Mouse (Mus musculus) urinary bladder, postnatal 0 days (tissue): Measurements from ENCODE around the gene Mrpl4. TPM values are rescaled to one million over a fixed set of nuclear protein-coding genes. Genes with fewer than 3 reads are reported as not detected.

Experiments
- microRNA counts: library from miRNA; unstranded; fragments of <30 nt; microRNA quantifications from one replicate; lab custom pipeline; 2016
- microRNA-seq: library from miRNA; unstranded; fragments of <30 nt; microRNA quantifications from one replicate; pipeline ENCODE4, GENCODE M21; 2016
- polyA plus RNA-seq: library from polyadenylated mRNA; unstranded; fragments of >200 nt; fragmentation: Nextera tagmentation; extraction: Ambion mirVana; gene quantifications from 2 replicates; pipeline ENCODE4 v1.2.1, GENCODE M21; 2015

The Mrpl4 gene
- 98.2 and 105 TPM in 2 replicates for polyA plus RNA-seq

GRCm38 (mm10) chr9:21002627-21003551 is at the start of gene Mrpl4:
Gene Mrpl4 (plus strand): TSS chr9:21002738.

GRCm38 (mm10) chr9:20959430-20959938 is 43.1 kb upstream of the Mrpl4 start, which contains the start of gene Dnmt1:
Gene Dnmt1 (minus strand): TSS chr9:20959888.

GRCm38 (mm10) chr9:20976216-20976960 is 26.1 kb upstream of the Mrpl4 start, which contains the start of gene S1pr2:
Gene S1pr2 (minus strand): TSS chr9:20976781.

GRCm38 (mm10) chr9:21015571-21016130 is 13.1 kb downstream of the Mrpl4 start, which contains the start of gene Icam1:
Gene Icam1 (plus strand): TSS chr9:21015985.

GRCm38 (mm10) chr9:21029291-21030054 is 26.9 kb downstream of the Mrpl4 start, which contains the start of gene Icam4:
Gene Icam4 (plus strand): TSS chr9:21029373.

GRCm38 (mm10) chr9:21031896-21032351 is 29.4 kb downstream of the Mrpl4 start, which contains the start of gene Icam5:
Gene Icam5 (plus strand): TSS chr9:21032073.

MicroRNAs within 50 kb of the gene (microRNA counts, 519-probe panel; counts per million panel counts)
- microRNA mmu-miR-1900 (lab: Ali Mortazavi, UCI): 3,491 counts per million, percentile 59 among the panel's probes with 10 or more counts

Small RNA genes lying within 50 kb of the gene (microRNA-seq; reads per million reads assigned to microRNA genes)
- not detected for gene Mir1900

Other genes with a start within 250 kb of the Mrpl4 start
- gene Col5a3, start 187.7 kb upstream of the Mrpl4 start, polyA plus RNA-seq: 8.1 and 11.4 TPM in 2 replicates
- gene Rdh8, start 184.2 kb upstream of the Mrpl4 start, polyA plus RNA-seq: not detected in 2 replicates
- 11.9 and 16.2 TPM in 2 replicates for gene A230050P20Rik, start 134.1 kb upstream of the Mrpl4 start, polyA plus RNA-seq
- gene Angptl6, start 123.0 kb upstream of the Mrpl4 start, polyA plus RNA-seq: 9.4 and 11.5 TPM in 2 replicates
- 36.3 and 39.8 TPM in 2 replicates for gene Ppan, start 114.6 kb upstream of the Mrpl4 start, polyA plus RNA-seq
- gene Eif3g, start 104.1 kb upstream of the Mrpl4 start, polyA plus RNA-seq: 215 and 220 TPM in 2 replicates
- gene Dnmt1, start 42.9 kb upstream of the Mrpl4 start, polyA plus RNA-seq: 19.8 and 22.3 TPM in 2 replicates
- gene S1pr2, start 26.0 kb upstream of the Mrpl4 start, polyA plus RNA-seq: 42.4 and 46.4 TPM in 2 replicates
- gene Icam1, start 13.2 kb downstream of the Mrpl4 start, polyA plus RNA-seq: 15.9 and 21.2 TPM in 2 replicates
- 0.82 and 0.83 TPM in 2 replicates for gene Icam4, start 26.6 kb downstream of the Mrpl4 start, polyA plus RNA-seq
- 0.08 and 0.14 TPM in 2 replicates for gene Icam5, start 29.3 kb downstream of the Mrpl4 start, polyA plus RNA-seq
- gene Zglp1, start 64.4 kb downstream of the Mrpl4 start, polyA plus RNA-seq: not detected in 2 replicates
- gene Gm49373, start 70.4 kb downstream of the Mrpl4 start, polyA plus RNA-seq: 0.19 and 0.22 TPM in 2 replicates
- gene Fdx1l, start 70.9 kb downstream of the Mrpl4 start, polyA plus RNA-seq: 45.2 and 48.2 TPM in 2 replicates
- gene Gm38431, start 89.3 kb downstream of the Mrpl4 start, polyA plus RNA-seq: 0.52 and 0.77 TPM in 2 replicates
- gene Raver1, start 89.3 kb downstream of the Mrpl4 start, polyA plus RNA-seq: 21.1 and 26.9 TPM in 2 replicates
- 9.0 and 9.8 TPM in 2 replicates for gene Tyk2, start 128.5 kb downstream of the Mrpl4 start, polyA plus RNA-seq
- 166 and 173 TPM in 2 replicates for gene Cdc37, start 147.2 kb downstream of the Mrpl4 start, polyA plus RNA-seq
- 3.7 and 4.5 TPM in 2 replicates for gene Pde4a, start 163.0 kb downstream of the Mrpl4 start, polyA plus RNA-seq
- gene Keap1, start 236.6 kb downstream of the Mrpl4 start, polyA plus RNA-seq: 38.9 and 41.2 TPM in 2 replicates
- 0.08 and 0.11 TPM in 2 replicates for gene S1pr5, start 245.7 kb downstream of the Mrpl4 start, polyA plus RNA-seq